Mouse (Mus musculus) thymus, adult 2 months (tissue): ENCODE results near the gene Yap1. TPM values are rescaled to one million over a fixed set of nuclear protein-coding genes. Genes with fewer than 3 reads are reported as not detected.

Experiments used
- DNase-seq: peaks from one replicate; pipeline ENCODE4 v3.0.0; 2021
- H3K27ac ChIP-seq: fragments of 200-500 bp; 2 replicates; pipeline ENCODE4 v1.5.1; 2012; ENCODE audit warnings: low read length, control low read depth; ENCODE audit not compliant: control insufficient read depth, insufficient read depth
- H3K27me3 ChIP-seq: fragments of 200-500 bp; 2 replicates; pipeline ENCODE4 v1.6.1; 2012; ENCODE audit warnings: mild to moderate bottlenecking, low read length, moderate library complexity, mixed read lengths; ENCODE audit not compliant: control insufficient read depth, insufficient read depth
- H3K36me3 ChIP-seq: fragments of 200-500 bp; 2 replicates; pipeline ENCODE4 v1.6.1; 2012; ENCODE audit warnings: mild to moderate bottlenecking, low read length, moderate library complexity; ENCODE audit not compliant: control insufficient read depth, insufficient read depth
- H3K4me1 ChIP-seq: fragments of 200-500 bp; replicated peaks from 2 replicates; pipeline ENCODE4 v1.6.1; 2012; ENCODE audit warnings: low read length; ENCODE audit not compliant: control insufficient read depth, insufficient read depth
- H3K4me3 ChIP-seq: fragments of 200-500 bp; 2 replicates; pipeline ENCODE4 v1.5.1; 2012; ENCODE audit warnings: mild to moderate bottlenecking, low read length, control low read depth, moderate library complexity; ENCODE audit not compliant: control insufficient read depth, insufficient read depth
- CTCF ChIP-seq: fragments of 200-500 bp; IDR thresholded peaks from 2 replicates; pipeline ENCODE4 v1.5.1; 2012; ENCODE audit warnings: mild to moderate bottlenecking, control low read depth, low read length, moderate library complexity, borderline replicate concordance; ENCODE audit not compliant: control insufficient read depth, poor library complexity, insufficient read depth; ENCODE audit errors: extremely low read depth
- POLR2A ChIP-seq: fragments of 200-500 bp; IDR thresholded peaks from 2 replicates; pipeline ENCODE4 v1.6.1; 2012; ENCODE audit warnings: mild to moderate bottlenecking, low read length, control low read depth, moderate library complexity; ENCODE audit not compliant: control insufficient read depth, poor library complexity, insufficient read depth; ENCODE audit errors: extremely low read depth
- WGBS: fragments of 180-500 bp; shearing (Covaris S2); methylation state at CpG from one replicate; pipeline ENCODE4 v1.1.7; 2018; 5-methylcytosine and 5-hydroxymethylcytosine counted together
- polyA plus RNA-seq: library from polyadenylated mRNA; depleted of rRNA; stranded (reverse); fragments of >200 nt; gene quantifications from 2 replicates; pipeline ENCODE4 v1.2.3, GENCODE M21; 2012

The Yap1 gene
- polyA plus RNA-seq, 1 experiment: 14.4 TPM

GRCm38 (mm10) chr9:8032847-8033246 is 28.5 kb upstream of the Yap1 start:
- Histone ChIP-seq H3K4me1 (0 out of 2 replicates have a peak, but pooled peaks cover 5% of the 10 kb centered on the region), H3K27me3 (no peaks in the 10 kb centered on the region), H3K36me3 (no peaks in the 10 kb centered on the region), H3K4me3 (no peak overlapping the region), H3K27ac (no peak overlapping the region)
- WGBS: 93% methylated on average over 5 of the region's 5 CpGs
- DNase-seq: no peak
- TF ChIP-seq CTCF: no peak

GRCm38 (mm10) chr9:8018609-8019008 is 14.2 kb upstream of the Yap1 start:
- H3K27me3 ChIP-seq: no peaks in the 10 kb centered on the region
- WGBS: 82% methylated on average over 5 of the region's 5 CpGs
- no peak for TF ChIP-seq POLR2A
- no peak for TF ChIP-seq CTCF

DNA sequence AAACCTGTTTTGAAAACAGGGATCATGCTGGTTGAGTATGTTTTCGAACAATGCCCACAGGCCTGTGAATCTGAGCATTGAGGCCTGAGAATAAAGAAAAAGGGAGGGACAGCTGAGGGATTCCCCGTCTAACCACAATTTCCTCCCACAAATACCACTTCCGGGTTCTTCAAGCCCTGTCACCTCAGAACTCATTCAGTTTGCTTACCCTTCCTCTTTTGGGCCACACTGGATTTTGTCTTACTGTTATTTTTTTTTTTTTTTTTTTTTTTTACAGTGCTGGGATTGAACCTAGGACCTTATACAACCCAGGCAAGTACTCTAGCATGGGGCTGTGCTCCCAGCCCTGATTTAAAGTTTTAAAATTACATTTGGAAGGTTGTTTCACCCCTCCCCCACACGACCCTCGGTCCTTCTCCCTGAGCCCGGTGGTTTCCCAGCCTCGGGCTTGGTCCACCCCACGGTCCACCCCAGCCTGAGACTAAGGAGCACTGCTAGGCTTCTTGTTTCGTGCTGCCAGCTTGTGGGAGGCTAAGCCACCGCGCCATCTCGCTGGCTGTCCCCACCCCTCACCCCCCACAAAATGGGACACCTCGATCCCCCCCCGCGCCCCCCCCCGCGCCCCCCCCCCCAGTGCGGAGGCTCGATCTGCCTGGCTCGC is 13.0 kb upstream of the Yap1 start:
- TF ChIP-seq POLR2A (no peak), CTCF (no peak)
- WGBS: 18% methylated on average over 20 of the region's 20 CpGs
- peak; percentile 42 for DNase-seq
- Histone ChIP-seq H3K27me3 (no peaks in the 10 kb centered on the region), H3K4me3 (no peak overlapping the region), H3K36me3 (no peaks in the 10 kb centered on the region), H3K27ac (no peak overlapping the region), H3K4me1 (no peaks in the 10 kb centered on the region)

More at GRCm38 (mm10) chr9:8018609-8019008, 14.2 kb upstream of the Yap1 start:
- H3K4me3 ChIP-seq: no peak overlapping the region
- no peak for DNase-seq
- H3K36me3 ChIP-seq: no peaks in the 10 kb centered on the region
- no peak overlapping the region for H3K27ac ChIP-seq
- no peaks in the 10 kb centered on the region for H3K4me1 ChIP-seq

- Histone ChIP-seq H3K27ac (no peak overlapping the region), H3K36me3 (no peaks in the 10 kb centered on the region), H3K27me3 (peaks cover 5% of the 10 kb centered on the region; the same call in 1 of the 2 replicates), H3K4me3 (peak overlapping the region; percentile 49), H3K4me1 (no peaks in the 10 kb centered on the region; the same call in 1 of the 2 replicates)
- TF ChIP-seq CTCF (no peak), POLR2A (no peak)
- peak; percentile 3 for DNase-seq
- WGBS: 6% methylated on average over 82 of the region's 82 CpGs
These were observed 810 bp downstream of the Yap1 start for GRCm38 (mm10) chr9:8003301-8004271.

- 11% methylated on average over 12 of the region's 12 CpGs for whole genome bisulfite sequencing
- Histone ChIP-seq H3K4me1 (no peaks in the 10 kb centered on the region; the same call in 1 of the 2 replicates), H3K27me3 (peaks cover 5% of the 10 kb centered on the region; the same call in 1 of the 2 replicates), H3K36me3 (no peaks in the 10 kb centered on the region), H3K4me3 (no peak overlapping the region), H3K27ac (no peak overlapping the region)
- no peak for DNase-seq
- TF ChIP-seq POLR2A: no peak
- no peak for TF ChIP-seq CTCF
These were observed 1.6 kb downstream of the Yap1 start for GRCm38 (mm10) chr9:8002806-8003205.

- no peak overlapping the region for H3K27ac ChIP-seq
- DNase-seq: no peak
- 85% methylated on average over 7 of the region's 7 CpGs for WGBS
- no peak overlapping the region for H3K4me3 ChIP-seq
- H3K27me3 ChIP-seq: peaks cover 5% of the 10 kb centered on the region; the same call in 1 of the 2 replicates
- no peaks in the 10 kb centered on the region for H3K36me3 ChIP-seq
- no peak for TF ChIP-seq POLR2A
- no peak for TF ChIP-seq CTCF
- H3K4me1 ChIP-seq: no peaks in the 10 kb centered on the region; the same call in 1 of the 2 replicates
These were observed 3.0 kb downstream of the Yap1 start for GRCm38 (mm10) chr9:8001352-8001751.
